Mouse (Mus musculus): ENCODE results near the gene Mroh2a. TPM values are rescaled to one million over a fixed set of nuclear protein-coding genes. Genes with fewer than 3 reads are reported as not detected.
"Not testable (repeated sequence)": the region's sequence is repeated elsewhere in the genome, so short reads cannot be mapped to it uniquely, and the experiment has no call there.

Gene Mroh2a
- polyA plus RNA-seq, 1 experiment from 2014 or later, result 0.82 TPM

DNA sequence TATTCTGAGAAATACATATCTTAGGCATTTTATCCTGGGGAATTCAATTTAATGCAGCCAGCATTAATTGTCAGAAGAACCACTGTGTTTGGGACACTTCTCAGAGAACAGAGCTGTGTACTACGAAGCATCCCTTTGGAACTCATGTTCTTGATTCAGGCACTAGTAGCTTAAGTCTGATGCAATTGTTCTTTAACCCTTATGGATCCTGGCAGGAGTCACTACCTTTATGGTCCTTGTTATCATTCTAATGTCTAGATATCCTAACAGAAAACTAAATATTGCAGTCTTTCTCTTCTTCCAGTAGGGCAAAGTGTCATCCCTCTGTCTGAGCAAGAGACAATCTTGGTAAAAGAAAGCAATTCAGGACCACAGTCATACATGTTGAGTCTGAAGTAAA, 13.7 kb upstream of the Mroh2a start:
- no peaks in the 10 kb centered on the region for H3K27me3 ChIP-seq (ENCODE audit: insufficient read depth, poor library complexity, severe bottlenecking)
- no peaks in the 10 kb centered on the region for H3K4me1 ChIP-seq
- no peak overlapping the region for H3K4me3 ChIP-seq
- H3K27ac ChIP-seq, result no peak overlapping the region
- H3K36me3 ChIP-seq, result no peaks in the 10 kb centered on the region
- H3K9me3 ChIP-seq, result peaks cover 61% of the 10 kb centered on the region
- WGBS, result 71% methylated on average over 1 of the region's 1 CpGs
- no peak for DNase-seq (ENCODE audit: low spot score)

DNA sequence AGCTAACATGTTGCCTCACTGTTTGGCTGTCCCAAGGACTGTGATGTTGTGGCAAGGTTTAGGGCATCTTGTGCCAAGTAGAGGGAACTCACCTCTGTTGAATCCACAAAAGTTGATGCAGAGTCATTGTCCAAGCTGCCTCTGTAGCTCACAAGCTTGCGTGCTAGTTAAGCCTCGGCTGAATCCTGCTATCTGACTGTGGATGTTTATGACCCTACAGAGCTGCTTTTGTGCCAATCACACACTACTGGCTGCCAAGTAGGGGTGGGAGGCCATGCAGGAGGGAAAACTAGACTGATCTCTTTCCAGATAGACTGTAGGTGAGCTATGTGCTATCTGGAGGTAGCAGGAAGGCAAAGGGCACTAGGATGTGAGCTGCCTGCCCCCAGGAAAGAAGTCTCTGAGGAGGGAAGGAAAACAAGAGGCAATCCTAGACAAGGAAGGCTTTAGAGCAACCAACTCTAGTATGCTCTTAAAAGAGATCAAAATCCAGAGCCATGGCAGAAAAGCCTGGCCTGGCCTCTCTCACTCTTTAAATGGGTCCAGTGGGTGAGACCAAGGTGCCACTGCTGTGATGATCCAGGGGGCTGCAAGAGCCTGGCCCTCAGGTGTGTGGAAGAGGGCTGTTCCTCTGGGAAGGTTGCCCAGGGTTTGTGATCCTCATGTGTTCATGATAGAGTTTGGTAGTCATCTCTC, 12.9 kb upstream of the Mroh2a start:
- Histone ChIP-seq H3K4me3 (no peak overlapping the region), H3K4me1 (no peaks in the 10 kb centered on the region), H3K27me3 (ENCODE audit: insufficient read depth, poor library complexity, severe bottlenecking) (no peaks in the 10 kb centered on the region), H3K9me3 (peaks cover 61% of the 10 kb centered on the region), H3K27ac (no peak overlapping the region), H3K36me3 (no peaks in the 10 kb centered on the region)
- DNase-seq (ENCODE audit: low spot score), result peak; percentile 86
- 76% methylated on average over 2 of the region's 2 CpGs for WGBS

GRCm38 (mm10) chr1:88214462-88214952, 12.3 kb upstream of the Mroh2a start:
- no peak overlapping the region for H3K27ac ChIP-seq
- WGBS, result 72% methylated on average over 2 of the region's 2 CpGs
- DNase-seq (ENCODE audit: low spot score), result peak; percentile 79
- no peaks in the 10 kb centered on the region for H3K36me3 ChIP-seq
- no peaks in the 10 kb centered on the region for H3K4me1 ChIP-seq
- no peaks in the 10 kb centered on the region for H3K27me3 ChIP-seq (ENCODE audit: insufficient read depth, poor library complexity, severe bottlenecking)
- peaks cover 61% of the 10 kb centered on the region for H3K9me3 ChIP-seq
- H3K4me3 ChIP-seq, result no peak overlapping the region

- H3K9me3 ChIP-seq, result peaks cover 61% of the 10 kb centered on the region
- 65% methylated on average over 10 of the region's 10 CpGs for WGBS
- peak; percentile 91 for DNase-seq (ENCODE audit: low spot score)
Measured at GRCm38 (mm10) chr1:88215466-88216380, 11.1 kb upstream of the Mroh2a start.

GRCm38 (mm10) chr1:88216551-88216950, 10.2 kb upstream of the Mroh2a start:
- Histone ChIP-seq H3K4me3 (no peak overlapping the region), H3K27me3 (ENCODE audit: insufficient read depth, poor library complexity, severe bottlenecking) (no peaks in the 10 kb centered on the region), H3K4me1 (no peaks in the 10 kb centered on the region), H3K27ac (no peak overlapping the region), H3K9me3 (peaks cover 58% of the 10 kb centered on the region), H3K36me3 (no peaks in the 10 kb centered on the region)
- 59% methylated on average over 2 of the region's 2 CpGs for WGBS
- peak; percentile 80 for DNase-seq (ENCODE audit: low spot score)

More at GRCm38 (mm10) chr1:88215466-88216380, 11.1 kb upstream of the Mroh2a start:
- Histone ChIP-seq H3K4me3 (no peak overlapping the region), H3K27me3 (ENCODE audit: insufficient read depth, poor library complexity, severe bottlenecking) (no peaks in the 10 kb centered on the region), H3K36me3 (no peaks in the 10 kb centered on the region), H3K4me1 (no peaks in the 10 kb centered on the region), H3K27ac (no peak overlapping the region)

DNA sequence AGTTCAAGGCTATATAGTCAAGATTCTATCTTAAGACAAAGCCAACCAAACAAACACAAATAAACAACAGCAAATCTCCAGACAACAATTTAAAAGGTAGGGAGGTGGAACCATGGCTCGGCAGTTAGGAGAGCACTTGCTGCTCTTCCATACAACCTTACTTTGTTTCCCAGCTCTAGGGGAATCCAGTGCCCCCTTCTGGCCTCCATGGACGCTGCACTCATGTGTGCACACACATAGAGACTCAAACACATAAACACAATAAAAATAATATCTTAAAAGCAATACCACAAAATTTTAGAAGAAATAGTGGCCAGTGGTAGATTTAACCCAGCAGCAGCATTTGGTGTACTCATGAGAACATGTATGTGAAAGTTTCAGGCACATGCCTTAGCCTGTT, 9.6 kb upstream of the Mroh2a start:
- no peak for DNase-seq (ENCODE audit: low spot score)
- Histone ChIP-seq H3K4me3 (no peak overlapping the region), H3K27ac (no peak overlapping the region), H3K27me3 (ENCODE audit: insufficient read depth, poor library complexity, severe bottlenecking) (no peaks in the 10 kb centered on the region), H3K9me3 (peaks cover 52% of the 10 kb centered on the region), H3K36me3 (no peaks in the 10 kb centered on the region), H3K4me1 (no peaks in the 10 kb centered on the region)
- WGBS, result 57% methylated on average over 2 of the region's 2 CpGs

DNA sequence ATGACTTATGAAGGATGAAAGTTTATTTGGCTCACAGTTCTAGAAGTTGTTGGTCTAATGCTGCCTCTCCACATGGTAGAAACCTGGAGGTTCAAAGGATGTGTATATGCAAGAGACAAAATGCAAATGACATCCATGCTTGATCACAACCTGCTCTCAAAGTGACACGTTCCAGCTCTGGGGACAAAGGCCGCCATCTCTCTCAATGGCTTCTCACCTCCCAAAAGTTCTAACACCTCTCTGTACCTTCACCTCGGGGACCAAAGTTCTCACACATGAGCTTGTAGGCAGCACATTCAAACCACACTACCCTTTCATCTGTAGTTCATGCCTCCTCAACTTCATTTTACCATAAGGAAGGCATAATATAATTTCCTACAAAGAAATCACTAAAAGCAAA, 9.2 kb upstream of the Mroh2a start:
- no peak for DNase-seq (ENCODE audit: low spot score)

DNA sequence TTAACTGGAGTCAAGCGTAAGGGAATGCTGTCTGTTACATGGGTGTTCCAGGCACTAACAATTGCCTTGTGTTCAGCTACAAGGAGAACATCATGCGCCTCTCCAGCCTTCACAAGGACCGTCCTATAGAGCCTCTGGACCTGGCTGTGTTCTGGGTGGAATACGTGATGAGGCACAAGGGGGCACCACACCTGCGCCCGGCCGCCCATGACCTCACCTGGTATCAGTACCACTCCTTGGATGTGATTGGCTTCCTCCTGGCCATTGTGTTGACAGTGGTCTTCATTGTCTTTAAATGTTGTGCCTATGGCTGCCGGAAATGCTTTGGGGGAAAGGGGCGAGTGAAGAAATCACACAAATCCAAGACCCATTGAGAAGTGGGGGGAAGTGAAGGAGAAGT, 8.7 kb upstream of the Mroh2a start:
- H3K27me3 ChIP-seq (ENCODE audit: insufficient read depth, poor library complexity, severe bottlenecking), result no peaks in the 10 kb centered on the region
- WGBS, result 70% methylated on average over 9 of the region's 9 CpGs
- no peak overlapping the region for H3K27ac ChIP-seq
- no peaks in the 10 kb centered on the region for H3K4me1 ChIP-seq
- H3K4me3 ChIP-seq, result no peak overlapping the region
- no peaks in the 10 kb centered on the region for H3K36me3 ChIP-seq
- H3K9me3 ChIP-seq, result peaks cover 43% of the 10 kb centered on the region
- DNase-seq (ENCODE audit: low spot score), result peak; percentile 91

More for the DNA sequence above, 9.2 kb upstream of the Mroh2a start:
- H3K27me3 ChIP-seq (ENCODE audit: insufficient read depth, poor library complexity, severe bottlenecking), result no peaks in the 10 kb centered on the region
- H3K27ac ChIP-seq, result no peak overlapping the region
- WGBS, result 36% methylated on average over 3 of the region's 3 CpGs
- peaks cover 48% of the 10 kb centered on the region for H3K9me3 ChIP-seq
- H3K4me1 ChIP-seq, result no peaks in the 10 kb centered on the region
- no peak overlapping the region for H3K4me3 ChIP-seq
- no peaks in the 10 kb centered on the region for H3K36me3 ChIP-seq

- Histone ChIP-seq H3K27ac (no peak overlapping the region), H3K4me1 (no peaks in the 10 kb centered on the region), H3K27me3 (ENCODE audit: insufficient read depth, poor library complexity, severe bottlenecking) (no peaks in the 10 kb centered on the region), H3K4me3 (no peak overlapping the region), H3K36me3 (no peaks in the 10 kb centered on the region), H3K9me3 (peaks cover 38% of the 10 kb centered on the region)
- DNase-seq (ENCODE audit: low spot score), result peak; percentile 84
- WGBS, result 47% methylated on average over 4 of the region's 4 CpGs
Measured at GRCm38 (mm10) chr1:88218591-88218990, 8.2 kb upstream of the Mroh2a start.

- Histone ChIP-seq H3K36me3 (no peaks in the 10 kb centered on the region), H3K9me3 (peaks cover 33% of the 10 kb centered on the region), H3K27ac (no peak overlapping the region), H3K4me1 (no peaks in the 10 kb centered on the region), H3K4me3 (no peak overlapping the region), H3K27me3 (ENCODE audit: insufficient read depth, poor library complexity, severe bottlenecking) (no peaks in the 10 kb centered on the region)
- no peak for DNase-seq (ENCODE audit: low spot score)
- 10% methylated on average over 1 of the region's 1 CpGs for WGBS
Measured at GRCm38 (mm10) chr1:88219054-88219453, 7.7 kb upstream of the Mroh2a start.

DNA sequence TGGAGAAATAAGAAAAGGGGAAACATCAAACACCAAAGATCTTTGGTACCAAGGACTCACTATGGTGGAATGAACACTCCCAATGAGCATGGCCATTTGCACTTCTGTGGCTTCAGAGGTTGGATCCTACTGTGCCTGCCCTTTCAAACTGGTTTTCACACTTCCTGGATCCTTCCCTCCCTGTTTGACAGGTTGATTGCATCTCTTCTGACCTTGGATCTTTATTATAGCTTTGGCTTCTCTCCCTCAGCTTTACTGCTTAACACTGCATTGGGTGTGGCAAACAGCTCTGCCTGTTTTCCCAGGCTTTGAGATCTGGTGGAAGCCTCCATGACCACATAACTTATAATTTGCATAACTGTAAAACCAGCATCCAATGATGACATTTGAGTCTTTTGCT, 6.5 kb upstream of the Mroh2a start:
- Histone ChIP-seq H3K4me1 (no peaks in the 10 kb centered on the region), H3K4me3 (no peak overlapping the region), H3K9me3 (peaks cover 23% of the 10 kb centered on the region), H3K27me3 (ENCODE audit: insufficient read depth, poor library complexity, severe bottlenecking) (no peaks in the 10 kb centered on the region), H3K27ac (no peak overlapping the region), H3K36me3 (no peaks in the 10 kb centered on the region)
- DNase-seq (ENCODE audit: low spot score), result peak; percentile 81

GRCm38 (mm10) chr1:88222216-88222615, 4.6 kb upstream of the Mroh2a start:
- Histone ChIP-seq H3K27ac (no peak overlapping the region), H3K9me3 (peaks cover 25% of the 10 kb centered on the region), H3K36me3 (no peaks in the 10 kb centered on the region), H3K4me1 (no peaks in the 10 kb centered on the region), H3K27me3 (ENCODE audit: insufficient read depth, poor library complexity, severe bottlenecking) (no peaks in the 10 kb centered on the region), H3K4me3 (no peak overlapping the region)
- 50% methylated on average over 2 of the region's 2 CpGs for WGBS
- DNase-seq (ENCODE audit: low spot score), result peak; percentile 64

DNA sequence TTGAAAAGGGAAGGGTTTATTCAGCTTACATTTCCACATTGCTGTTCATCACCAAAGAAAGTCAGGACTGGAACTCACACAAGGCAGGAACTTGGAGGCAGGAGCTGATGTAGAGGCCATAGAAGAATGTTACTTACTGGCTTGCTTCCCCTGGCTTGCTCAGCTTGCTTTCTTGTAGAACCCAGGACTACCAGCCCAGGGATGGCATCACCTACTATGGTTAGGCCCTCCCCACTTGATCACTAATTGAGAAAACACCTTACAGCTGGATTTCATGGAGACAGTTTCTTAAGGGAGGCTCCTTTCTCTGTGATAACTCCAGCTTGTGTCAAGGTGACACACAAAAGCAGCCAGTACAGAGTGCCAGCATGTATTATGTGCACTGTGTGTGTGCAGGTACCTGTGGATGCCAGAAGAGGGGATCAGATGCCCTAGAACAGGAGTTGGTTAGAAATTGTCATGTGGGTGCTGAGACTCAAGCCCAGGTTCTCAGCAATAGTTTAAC, 3.7 kb upstream of the Mroh2a start:
- peaks cover 28% of the 10 kb centered on the region for H3K9me3 ChIP-seq
- H3K4me1 ChIP-seq; H3K36me3 ChIP-seq; H3K27me3 ChIP-seq (ENCODE audit: insufficient read depth, poor library complexity, severe bottlenecking); H3K27ac ChIP-seq; H3K4me3 ChIP-seq: not testable (repeated sequence)
- DNase-seq (ENCODE audit: low spot score), result peak; percentile 79

Measured in heart, embryonic 10.5 days (tissue).